Mouse (Mus musculus) CD4-positive, CD25-positive, alpha-beta regulatory T cell, adult 9 weeks (primary cell): Measurements from ENCODE around the gene Timm8a1. TPM values are rescaled to one million over a fixed set of nuclear protein-coding genes. Genes with fewer than 3 reads are reported as not detected.

Experiments used
- polyA plus RNA-seq: library from polyadenylated mRNA; unstranded; fragments of 100-300 nt; shearing (Covaris generic); gene quantifications from one replicate; pipeline ENCODE4 v1.2.1, GENCODE M21; 2017

Gene Timm8a1
- polyA plus RNA-seq, result 55.2 TPM

DNA sequence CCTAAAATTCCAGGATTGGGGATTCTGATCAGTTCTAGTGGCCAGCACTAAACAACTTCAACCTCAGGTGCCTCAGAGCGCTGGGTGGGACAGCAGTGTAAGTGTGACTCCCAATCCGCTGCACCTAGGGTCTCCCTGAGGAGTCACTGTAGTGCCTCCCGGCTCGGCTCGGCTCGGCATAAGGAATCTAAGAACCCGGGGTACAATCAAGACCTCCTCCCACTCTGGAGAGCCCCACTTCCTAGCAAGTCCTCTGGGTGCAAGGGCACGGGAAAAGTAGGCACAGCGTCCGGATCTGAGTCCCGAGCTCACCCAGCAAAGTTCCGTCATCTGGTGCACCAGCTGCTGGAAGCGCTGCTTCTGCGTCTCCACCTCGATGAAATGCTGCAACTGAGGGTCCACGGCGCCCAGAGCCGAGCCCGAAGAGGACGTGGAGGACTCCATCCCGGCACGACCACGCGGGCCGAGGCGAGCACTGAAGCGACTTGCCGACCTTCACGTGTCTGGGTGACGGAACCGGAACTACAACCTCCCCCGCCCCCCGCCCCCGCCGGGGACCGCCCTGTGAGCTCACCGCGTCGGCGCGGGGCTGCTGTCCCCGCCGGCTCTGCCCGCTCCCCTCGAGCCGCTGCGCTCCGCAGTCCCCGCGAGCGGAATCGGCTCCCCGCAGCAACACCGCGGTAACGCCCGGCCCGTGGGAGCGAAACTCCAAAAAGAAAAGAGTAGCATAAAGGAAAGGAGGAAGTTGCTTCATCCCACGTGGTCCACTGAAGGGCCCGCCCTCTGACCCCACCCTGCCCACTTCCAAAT lies at the start of gene Timm8a1:
Gene Timm8a1, minus strand, starts transcription at position 721 of the 810 bp plus-strand sequence.

DNA sequence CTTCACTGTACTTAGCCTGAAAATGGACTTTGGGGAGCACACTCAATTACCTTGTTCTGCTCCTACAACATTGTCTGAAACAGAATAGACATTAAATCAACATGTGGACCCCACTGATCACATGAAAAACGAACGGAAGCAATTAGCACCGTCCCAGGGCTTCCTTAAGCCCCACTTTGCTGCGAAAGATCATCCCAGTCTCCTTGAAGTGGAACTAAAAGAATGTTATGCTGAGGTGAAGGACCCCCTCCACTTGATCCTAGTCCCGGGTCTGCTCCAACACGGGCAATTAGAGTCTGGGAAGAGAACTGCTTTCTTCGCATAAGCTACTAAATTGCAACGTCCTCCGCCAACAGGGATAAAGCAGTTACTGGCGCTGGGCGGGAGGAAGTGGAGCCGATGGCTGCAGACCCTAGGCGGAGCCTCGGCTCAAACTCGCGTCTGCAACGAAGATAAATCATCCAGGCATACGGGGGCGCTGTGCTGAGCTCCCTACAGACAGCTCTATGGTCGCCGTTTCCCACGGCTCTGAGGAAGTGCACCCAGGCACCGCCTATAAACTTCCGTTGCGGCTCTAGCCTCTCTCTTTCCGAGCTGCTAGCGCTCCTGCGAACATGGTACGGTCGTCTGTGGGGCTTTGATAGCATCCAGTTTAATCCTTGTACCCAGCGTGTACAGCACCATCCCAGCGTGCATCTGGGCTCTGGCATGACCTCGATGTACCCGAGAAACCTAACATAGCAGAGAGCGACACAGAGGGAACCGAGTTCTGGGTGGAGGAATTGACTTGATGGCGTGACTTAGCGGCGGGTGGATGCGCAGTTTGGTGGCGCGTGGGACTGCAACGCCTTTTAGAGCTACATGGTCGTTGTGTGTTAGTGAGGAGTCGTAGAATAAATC lies 43.7 kb upstream of the Timm8a1 start, which contains the start of gene Rpl36a:
Gene Rpl36a, plus strand, starts transcription at position 552 of the 900 bp plus-strand sequence.

DNA sequence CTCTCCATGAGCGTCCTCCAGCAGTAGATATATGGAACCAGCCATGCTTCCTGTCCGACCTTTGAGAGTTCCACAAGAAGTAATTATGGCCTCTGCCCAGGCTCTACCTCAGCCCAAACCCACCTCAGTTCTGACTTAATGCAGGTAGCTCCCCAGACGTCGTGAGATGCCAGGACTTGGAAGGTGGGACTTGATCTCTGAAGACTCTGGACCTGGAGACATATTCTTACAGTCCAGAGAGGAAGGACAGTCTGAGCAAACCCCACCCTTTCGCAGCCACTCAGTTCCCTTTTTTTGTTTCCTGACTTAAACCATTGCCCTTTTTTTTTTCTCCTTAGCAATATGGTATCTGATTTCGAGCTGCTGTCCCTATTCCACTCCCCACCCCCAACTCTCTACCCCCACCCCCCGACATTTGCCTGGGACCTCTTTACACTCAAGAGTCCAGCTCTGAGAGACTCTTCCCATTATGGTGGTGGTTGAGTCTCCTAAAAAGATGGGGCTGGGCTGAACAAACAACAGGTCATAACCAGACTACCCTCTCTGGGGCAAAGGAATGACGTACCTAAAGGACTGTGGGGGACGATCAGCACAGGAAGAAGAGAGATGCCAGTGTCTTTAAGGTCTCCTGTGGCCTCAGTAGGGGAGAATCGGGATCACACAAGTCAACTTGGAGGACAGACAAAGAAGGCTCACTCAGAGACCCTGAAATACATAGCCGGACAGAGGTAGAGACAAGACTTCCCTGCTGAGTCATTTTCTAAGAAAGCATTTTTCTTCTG lies 41.4 kb upstream of the Timm8a1 start, which contains the start of gene Btk:
Gene Btk, minus strand, starts transcription at position 683 of the 782 bp plus-strand sequence.

Other genes starting within 250 kb of the Timm8a1 start
- gene Tmem35a, start 246.6 kb downstream of the Timm8a1 start, polyA plus RNA-seq, result not detected
- 3.2 TPM for gene Cenpi, start 233.8 kb downstream of the Timm8a1 start, polyA plus RNA-seq
- 0.14 TPM for gene Drp2, start 137.3 kb downstream of the Timm8a1 start, polyA plus RNA-seq
- not detected for gene Taf7l, start 65.4 kb downstream of the Timm8a1 start, polyA plus RNA-seq
- gene Btk, start 41.7 kb upstream of the Timm8a1 start, polyA plus RNA-seq, result 1.2 TPM
- gene Rpl36a, start 43.8 kb upstream of the Timm8a1 start, polyA plus RNA-seq, result 399 TPM
- 3.8 TPM for gene Gla, start 59.3 kb upstream of the Timm8a1 start, polyA plus RNA-seq
- 131 TPM for gene Hnrnph2, start 59.3 kb upstream of the Timm8a1 start, polyA plus RNA-seq
- gene Armcx4, start 144.7 kb upstream of the Timm8a1 start, polyA plus RNA-seq, result 0.97 TPM
- 3.0 TPM for gene Armcx1, start 176.1 kb upstream of the Timm8a1 start, polyA plus RNA-seq
- 2.3 TPM for gene Armcx6, start 209.6 kb upstream of the Timm8a1 start, polyA plus RNA-seq
- 20.6 TPM for gene Armcx3, start 214.7 kb upstream of the Timm8a1 start, polyA plus RNA-seq